Mouse (Mus musculus) inflammation-experienced regulatory T-cells, adult 6 months (primary cell): ENCODE results near the gene Ttll11. TPM values are rescaled to one million over a fixed set of nuclear protein-coding genes. Genes with fewer than 3 reads are reported as not detected.

Experiments used
- ATAC-seq: one replicate; pipeline ENCODE4 v1.8.0; 2017
- polyA plus RNA-seq, 3 experiments: library from polyadenylated mRNA; unstranded; fragments of 100-300 nt; shearing (Covaris generic); gene quantifications; one replicate each; pipeline ENCODE4 v1.2.1; 2017

The Ttll11 gene
- polyA plus RNA-seq, 3 experiments from 2014 or later = not detected

DNA sequence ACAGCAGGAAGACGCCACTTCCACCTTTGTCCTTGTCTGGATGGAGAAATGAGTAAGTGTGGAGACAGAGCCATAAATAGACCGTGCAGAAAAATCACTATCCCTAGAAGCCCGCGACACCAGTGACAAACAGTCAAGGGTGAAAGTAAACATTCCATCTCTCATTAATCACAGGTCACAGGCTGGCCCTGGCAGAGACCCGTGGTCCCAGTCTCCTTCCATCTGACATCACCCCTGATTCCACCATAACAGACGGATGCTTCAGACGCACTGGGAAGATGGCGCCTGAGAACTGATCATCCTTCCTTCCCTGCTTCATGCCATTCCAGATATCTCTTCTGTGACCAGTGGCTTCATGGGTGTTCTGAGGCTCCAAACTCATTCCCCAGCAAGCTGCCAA is 215.4 kb downstream of the Ttll11 start:
- ATAC-seq = no peak

- ATAC-seq = no peak
Measured at GRCm38 (mm10) chr2:35763818-35764217, 215.9 kb downstream of the Ttll11 start.

GRCm38 (mm10) chr2:35761458-35761857 is 218.3 kb downstream of the Ttll11 start:
- ATAC-seq = no peak

DNA sequence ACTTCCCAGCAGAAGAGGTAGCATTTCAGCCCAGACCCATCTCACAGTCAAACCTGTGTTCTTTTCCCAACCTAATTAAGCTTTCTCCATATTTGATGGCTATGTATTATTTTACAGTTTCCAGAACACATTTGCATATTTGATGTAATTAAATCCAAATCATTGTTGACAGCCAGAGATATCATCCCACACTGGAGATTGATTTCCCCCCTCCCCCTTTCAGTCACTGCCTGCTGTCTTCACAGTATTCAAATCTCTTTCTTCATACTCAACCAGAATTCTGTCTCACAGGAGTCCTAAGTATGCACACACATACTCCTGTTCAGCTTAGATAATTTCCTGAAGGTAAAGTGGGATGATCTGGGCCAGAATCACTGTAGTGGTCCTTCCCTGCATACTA is 218.8 kb downstream of the Ttll11 start:
- ATAC-seq = no peak

DNA sequence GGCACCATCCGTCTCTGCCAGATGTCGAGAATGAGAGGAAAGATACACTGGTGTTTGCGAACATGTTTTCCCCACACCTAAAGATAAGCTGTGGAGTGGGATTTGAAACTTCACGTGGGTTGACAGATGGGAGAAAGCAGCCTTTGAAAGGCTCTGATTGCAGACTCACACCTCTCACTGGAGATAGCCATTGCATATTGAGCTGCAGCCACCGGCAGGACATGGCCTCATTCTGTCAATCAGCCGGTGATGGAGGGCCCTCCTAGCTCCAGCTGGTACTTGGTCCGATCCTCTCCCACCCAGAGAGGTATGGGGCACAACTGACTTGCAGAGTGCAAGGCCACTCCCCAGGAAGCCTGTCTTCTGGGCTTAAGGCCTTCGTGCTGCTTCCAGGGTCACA is 219.4 kb downstream of the Ttll11 start:
- ATAC-seq = no peak

DNA sequence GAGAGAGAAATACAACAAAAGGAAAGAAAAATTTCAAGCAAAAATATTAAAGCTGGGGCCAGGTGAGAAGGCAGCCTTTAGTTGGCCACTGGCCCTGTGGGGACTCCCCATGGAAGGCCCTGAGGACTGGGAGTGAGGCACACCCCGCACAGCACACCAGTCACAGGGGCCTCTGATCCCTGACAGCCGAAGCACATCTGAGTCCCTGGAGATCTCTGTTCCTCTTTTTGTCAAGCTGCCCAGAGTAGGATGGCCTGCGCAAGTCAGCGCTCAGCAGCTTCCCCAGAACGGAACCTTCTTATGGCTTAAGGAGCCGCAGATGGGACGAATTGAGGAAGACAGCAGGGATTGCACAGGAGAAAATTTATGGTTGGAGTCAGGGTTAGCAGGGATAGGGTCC is 223.2 kb downstream of the Ttll11 start:
- no peak for ATAC-seq

GRCm38 (mm10) chr2:35751781-35752505 is 227.8 kb downstream of the Ttll11 start:
- ATAC-seq = no peak

DNA sequence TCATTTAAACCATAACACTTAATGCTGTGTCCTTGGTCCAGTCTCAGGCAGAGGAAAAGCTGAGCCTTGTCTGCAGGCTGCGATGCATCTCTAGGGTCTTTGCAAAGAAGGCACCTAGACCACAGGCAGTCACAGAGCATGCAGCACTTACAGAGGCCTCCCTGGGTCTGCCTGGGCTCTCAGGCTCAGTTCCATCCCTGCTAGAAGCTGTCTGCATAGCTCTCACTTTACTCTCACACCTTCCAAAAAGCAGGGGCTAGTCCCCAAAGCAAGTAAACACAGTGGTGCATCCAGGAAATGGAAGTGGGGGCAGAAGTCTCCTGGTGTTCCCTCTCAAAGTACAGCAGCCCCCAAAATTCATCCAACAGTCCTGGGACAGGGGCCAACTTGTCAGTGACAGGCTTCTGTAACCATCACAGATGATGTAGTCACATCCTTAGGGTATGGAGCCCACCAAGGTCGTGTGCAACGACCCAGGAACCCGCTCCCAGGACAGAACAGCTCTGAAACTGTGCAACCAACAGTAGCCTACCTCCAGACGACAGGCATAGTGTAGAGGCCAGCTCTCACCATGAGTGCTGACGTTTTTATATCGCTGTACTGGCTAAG is 229.1 kb downstream of the Ttll11 start:
- ATAC-seq = no peak

DNA sequence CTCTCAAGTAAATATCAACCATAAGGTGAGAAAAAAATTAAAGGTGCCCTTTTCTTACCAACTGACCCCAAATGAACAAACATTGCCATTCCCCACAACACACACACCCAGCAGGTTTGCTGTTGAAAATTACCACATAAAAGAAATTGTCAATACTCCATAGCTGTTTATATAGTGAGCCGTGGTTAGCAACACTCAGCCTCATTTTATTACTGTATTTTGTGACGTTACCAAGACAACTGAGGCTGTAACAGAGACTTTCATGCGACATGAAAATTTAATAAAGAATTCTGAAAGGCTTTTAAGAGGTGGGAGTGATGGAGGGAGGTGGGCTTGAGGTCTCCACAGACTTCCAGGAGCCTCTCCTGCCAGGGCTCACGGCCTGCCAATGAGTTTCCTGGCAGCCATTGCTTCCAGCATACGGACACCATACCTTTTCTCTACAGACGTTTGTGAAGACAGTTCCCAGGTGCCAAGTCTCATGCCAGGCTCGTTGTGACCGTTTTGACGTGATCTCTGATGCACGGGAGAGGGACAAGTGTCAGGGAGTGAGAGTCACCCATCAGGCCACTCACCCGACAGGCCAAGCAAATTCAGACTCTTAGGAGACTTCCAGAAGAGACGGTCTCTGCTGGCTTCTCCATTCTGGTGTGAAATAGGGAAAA is 232.2 kb downstream of the Ttll11 start:
- ATAC-seq = no peak

DNA sequence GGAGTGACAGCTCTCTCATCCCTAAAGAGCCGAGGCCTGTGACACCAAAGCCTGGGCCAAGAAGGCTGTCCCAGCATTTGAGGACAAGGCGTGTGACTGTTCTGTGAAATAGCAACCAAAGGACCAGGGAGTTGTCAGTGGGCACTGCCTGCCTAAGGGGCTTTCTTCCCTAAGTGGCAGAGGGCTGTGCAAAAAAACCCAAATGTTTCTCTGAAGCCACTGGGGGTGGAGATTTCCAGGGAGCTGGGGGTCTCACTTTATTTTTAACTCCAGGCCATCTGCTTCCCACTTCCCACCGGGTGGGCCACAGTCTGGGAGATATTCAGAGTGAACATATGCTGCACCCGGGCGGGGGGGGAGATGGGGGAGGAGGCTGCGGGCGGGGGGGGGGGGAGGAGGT is 233.1 kb downstream of the Ttll11 start:
- ATAC-seq = no peak

DNA sequence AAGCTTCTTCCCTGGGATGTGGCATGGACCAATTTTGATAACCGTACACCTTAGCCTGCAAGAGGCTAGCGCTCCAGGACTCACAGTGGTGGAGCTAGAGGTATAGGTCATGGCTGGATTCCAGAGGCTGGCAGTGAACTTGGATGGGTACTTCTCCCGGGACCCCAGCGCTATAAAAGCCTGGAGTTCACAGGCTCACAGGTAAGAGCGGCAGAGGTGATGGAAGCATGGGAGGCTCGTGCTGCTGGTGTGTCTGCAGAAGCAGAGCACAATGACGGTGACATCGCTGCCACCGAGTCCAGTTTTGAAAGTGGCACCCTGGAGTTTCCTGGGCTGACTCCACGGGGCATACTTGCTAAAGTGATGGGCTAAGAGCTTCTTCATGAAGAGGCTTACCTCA is 233.8 kb downstream of the Ttll11 start:
- no peak for ATAC-seq

- no peak for ATAC-seq
Measured at GRCm38 (mm10) chr2:35739669-35740254, 240.0 kb downstream of the Ttll11 start.

DNA sequence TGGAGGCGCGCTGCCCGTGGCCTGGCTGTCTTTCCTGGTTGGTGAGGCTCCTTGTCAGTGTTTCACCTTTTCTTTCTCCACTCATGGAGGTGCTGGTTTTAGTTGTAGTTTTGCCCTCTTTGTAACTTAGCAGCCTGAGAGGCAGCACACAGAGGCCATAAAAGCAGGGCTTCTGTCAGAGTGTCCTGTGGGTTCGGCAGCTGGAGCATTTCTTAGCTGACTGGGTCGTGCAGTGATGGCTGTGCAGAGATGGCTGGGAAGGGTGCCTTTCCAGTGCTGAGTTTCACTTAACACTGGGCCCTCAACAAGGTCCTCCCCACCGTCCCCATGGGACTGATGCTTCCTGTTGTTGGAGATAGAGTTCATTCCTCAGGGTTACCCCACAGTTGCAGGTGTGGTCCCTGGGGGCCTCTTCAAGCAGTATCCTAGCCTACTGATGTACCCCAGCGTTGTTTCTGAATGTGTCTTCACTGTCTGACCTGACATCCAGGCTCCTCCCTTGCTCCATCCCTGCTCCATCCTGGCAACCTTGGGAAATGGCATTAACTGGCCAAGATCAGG is 242.2 kb downstream of the Ttll11 start:
- no peak for ATAC-seq

GRCm38 (mm10) chr2:35736061-35736460 is 243.7 kb downstream of the Ttll11 start:
- no peak for ATAC-seq

DNA sequence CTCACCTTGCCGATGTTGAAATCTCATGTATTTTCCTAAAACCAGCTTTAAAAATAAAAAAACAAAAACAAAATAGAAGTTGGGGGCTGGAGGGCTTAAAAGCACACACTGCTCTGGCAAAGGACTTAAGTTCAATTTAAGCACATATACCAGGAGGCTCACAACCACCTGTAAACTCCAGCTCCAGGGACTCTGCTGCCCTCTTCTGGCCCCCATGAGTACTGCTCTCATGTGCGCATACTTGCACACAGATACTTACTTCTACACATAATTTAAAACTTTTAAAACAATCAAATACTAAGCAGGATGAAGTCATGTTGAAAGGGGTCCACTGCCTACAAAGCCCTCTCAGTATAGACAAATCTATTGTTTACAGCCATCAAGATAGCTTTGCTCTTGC is 244.7 kb downstream of the Ttll11 start:
- no peak for ATAC-seq

DNA sequence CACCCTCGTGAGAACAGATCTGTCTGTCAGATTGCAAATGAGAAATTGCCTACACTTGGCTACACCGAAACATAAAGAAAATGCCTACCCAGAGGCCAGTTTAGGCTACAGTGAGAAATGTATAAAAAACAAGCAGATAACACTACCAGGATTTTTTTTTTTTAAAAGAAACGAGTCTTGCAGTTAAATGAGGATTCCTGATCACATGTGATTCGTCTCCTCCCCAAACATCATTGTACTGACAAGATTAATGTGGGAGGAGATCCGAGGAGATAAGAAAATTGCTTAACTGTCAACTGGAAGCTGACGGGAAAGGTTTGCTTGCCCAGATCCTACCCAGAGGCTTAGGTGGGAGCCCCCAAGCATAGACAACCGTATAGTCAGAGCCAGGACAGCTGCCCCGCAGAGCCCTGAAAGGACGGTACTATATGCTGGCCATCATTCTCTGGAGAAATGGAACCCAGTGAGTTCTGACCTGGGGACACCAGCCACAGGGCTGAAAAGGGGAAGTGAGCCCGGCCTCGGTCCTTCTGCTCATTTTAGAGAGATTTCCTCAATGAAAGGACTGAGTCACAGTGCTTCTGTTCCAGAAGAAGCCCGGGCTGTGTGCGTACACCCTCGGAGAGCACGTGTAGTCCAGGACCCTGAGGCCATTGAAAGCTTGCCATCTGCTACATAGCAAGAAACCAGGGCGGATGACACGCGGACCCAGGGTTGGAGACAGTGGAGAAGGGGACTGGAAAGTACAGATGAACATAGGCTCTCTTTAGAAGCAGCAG is 247.9 kb downstream of the Ttll11 start:
- ATAC-seq = no peak

DNA sequence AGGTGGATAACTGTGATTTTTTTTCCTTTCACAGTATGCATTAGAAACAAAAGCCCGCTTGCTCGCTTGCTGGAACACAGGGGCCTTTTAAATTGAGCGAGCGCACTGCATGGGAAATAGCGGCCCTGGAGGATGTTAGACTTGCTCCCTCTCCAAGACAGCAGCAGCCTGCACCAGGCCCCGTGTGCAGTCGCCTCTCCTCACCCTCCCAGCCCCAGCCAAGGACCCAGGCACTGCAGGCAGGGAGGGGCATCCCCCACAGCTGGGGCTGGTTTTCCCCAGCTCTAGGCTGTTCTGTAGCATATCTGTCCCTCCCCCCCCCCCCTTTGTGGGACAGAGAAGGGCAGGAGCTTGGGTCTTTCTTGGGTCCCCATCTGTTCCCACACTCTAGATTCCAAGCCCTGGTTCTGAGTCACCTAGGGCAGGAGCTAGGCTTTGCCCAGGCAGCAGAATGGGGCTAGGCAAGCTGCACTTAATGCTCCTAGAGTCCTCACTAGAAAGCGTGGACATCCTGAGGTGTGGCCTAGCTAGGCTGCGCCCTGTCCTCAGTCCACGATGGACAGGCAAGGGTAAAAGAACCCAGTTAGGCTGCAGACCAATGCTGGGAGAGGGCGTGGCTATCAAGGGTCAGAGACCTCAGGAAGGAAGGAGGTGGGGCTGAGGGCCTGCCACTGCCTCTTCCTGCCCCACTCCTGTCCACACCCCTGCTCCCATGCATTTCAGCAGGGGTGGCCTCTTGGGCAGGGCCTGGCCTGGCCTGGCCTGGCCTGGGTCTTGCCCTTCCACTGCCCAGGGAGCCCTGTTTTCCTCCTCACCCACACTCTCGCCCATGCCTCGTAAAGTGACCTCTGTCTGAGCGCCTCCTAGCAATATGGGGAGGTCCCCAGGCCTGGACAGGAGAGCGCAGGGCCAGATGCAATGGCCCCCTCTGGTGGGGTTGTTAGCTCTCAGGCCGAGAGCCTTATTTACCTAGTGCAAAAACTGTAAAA is 250.3 kb downstream of the Ttll11 start:
- no peak for ATAC-seq

DNA sequence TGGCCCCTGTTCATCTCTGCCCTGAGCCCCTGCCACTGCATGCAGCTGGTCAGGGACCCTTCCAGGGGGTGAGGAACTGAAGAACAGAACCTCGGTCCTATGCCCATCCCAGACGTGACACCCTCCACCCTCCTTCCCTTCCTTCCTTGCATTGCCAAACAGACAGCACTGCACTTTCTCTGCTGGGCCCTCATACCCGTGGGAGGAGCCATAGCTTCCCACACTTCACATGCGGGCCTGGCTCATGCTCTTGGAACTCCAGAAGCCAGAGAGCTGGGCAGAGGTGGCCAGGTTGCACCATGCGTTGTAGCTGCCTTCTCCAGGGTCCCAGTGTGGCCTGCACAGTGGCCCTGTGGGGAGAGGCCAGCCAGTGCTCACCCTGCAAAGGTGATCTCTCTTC is 251.1 kb downstream of the Ttll11 start:
- ATAC-seq = no peak

DNA sequence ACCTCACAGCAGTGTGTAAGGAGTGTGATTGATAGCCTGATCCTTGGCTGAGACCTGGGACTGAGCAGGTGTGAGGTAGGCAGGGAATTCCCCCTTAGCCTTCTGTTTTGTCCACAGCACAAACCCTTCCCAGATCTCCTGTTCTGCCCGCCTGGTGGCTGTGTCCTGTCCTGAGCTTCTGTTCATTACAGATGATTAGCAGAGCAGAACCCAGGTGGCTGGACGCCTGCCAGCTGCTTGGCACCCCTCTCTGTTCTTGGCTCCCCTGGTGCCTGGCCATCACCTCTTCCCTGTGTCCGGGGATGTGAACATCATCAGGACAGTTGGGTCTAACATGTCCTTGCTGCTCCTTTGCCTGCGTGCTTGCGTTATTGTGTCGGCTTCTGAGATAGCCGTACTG is 256.0 kb downstream of the Ttll11 start:
- ATAC-seq = no peak

DNA sequence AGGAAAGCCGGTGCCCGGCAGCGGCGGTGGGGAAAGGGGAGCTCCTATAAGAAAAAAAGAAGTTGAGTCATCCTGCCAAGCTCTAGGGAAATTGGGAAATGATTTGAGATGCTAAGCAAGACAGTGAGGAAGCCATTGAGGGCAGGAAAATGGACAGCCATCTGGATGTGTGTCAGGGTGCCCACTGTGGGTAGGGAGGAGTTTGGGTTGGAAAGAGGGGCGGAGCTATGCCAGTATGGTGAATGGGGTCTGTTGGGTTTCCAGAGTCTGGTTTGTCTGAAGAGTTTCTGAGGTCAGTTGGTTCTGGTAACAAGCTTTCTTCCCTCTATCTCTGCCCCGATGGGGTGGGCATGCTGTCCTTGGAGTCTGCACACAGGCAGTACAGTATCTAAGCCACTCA is 256.4 kb downstream of the Ttll11 start:
- ATAC-seq = no peak

- no peak for ATAC-seq
Measured at GRCm38 (mm10) chr2:35722821-35723220, 256.9 kb downstream of the Ttll11 start.
